Mouse (Mus musculus) heart, embryonic 14.5 days (tissue): ENCODE measurements at regions not wholly inside any gene's neighbourhood (a gene's known extent, or its start where the extent isn't known, plus 50 kb on each side); places are given as distances from the start of the nearest gene placed in this dataset.
A peak's percentile ranks its signal among the peaks of the same experiment; 100 is the strongest.

Source experiments
- ATAC-seq: fragments of 200-750 bp; cut with Nextera tagmentation; 2 replicates; pipeline ENCODE4 v1.8.0; 2017; ENCODE audit warnings: low read depth, moderate TSS enrichment; ENCODE audit not compliant: insufficient number of reproducible peaks, insufficient read depth, low FRiP score
- H3K27ac ChIP-seq, 2 experiments: fragments of 200-500 bp in 1 of 2; fragments of 300-500 bp in 1 of 2; sonication (generic) in 1 of 2; replicated peaks in 1 of 2; 2 replicates each; pipeline ENCODE4 v1.5.1; 2012 to 2014; ENCODE audit warnings: low read depth in 2 of 2, low read length in 2 of 2, control low read depth in 1 of 2, mild to moderate bottlenecking in 1 of 2, mixed read lengths in 1 of 2; ENCODE audit not compliant: control insufficient read depth in 1 of 2, insufficient read depth in 1 of 2
- H3K27me3 ChIP-seq: fragments of 300-500 bp; sonication (generic); 2 replicates; pipeline ENCODE4 v1.6.1; 2014; ENCODE audit warnings: mild to moderate bottlenecking, low read length, control low read depth; ENCODE audit not compliant: control insufficient read depth, insufficient read depth
- H3K36me3 ChIP-seq: fragments of 300-500 bp; sonication (generic); 2 replicates; pipeline ENCODE4 v1.6.1; 2014; ENCODE audit warnings: mild to moderate bottlenecking, control low read depth, low read length, mixed read lengths; ENCODE audit not compliant: control insufficient read depth, insufficient read depth
- H3K4me1 ChIP-seq, 2 experiments: fragments of 200-500 bp in 1 of 2; fragments of 300-500 bp in 1 of 2; sonication (generic) in 1 of 2; 2 replicates each; pipeline ENCODE4 v1.6.1; 2012 to 2014; ENCODE audit warnings: low read length in 2 of 2, control low read depth in 1 of 2, mixed read lengths in 1 of 2; ENCODE audit not compliant: control insufficient read depth in 2 of 2, insufficient read depth in 2 of 2
- H3K4me2 ChIP-seq: fragments of 300-500 bp; sonication (generic); 2 replicates; pipeline ENCODE4 v1.6.1; 2014; ENCODE audit warnings: mild to moderate bottlenecking, low read length
- H3K4me3 ChIP-seq, 2 experiments: fragments of 200-500 bp in 1 of 2; fragments of 300-500 bp in 1 of 2; sonication (generic) in 1 of 2; 2 replicates each; pipeline ENCODE4 v1.5.1; 2012 to 2014; ENCODE audit warnings: low read length in 2 of 2, mild to moderate bottlenecking in 2 of 2, control low read depth in 1 of 2, low read depth in 1 of 2, moderate library complexity in 1 of 2; ENCODE audit not compliant: control insufficient read depth in 1 of 2, insufficient read depth in 1 of 2
- H3K9ac ChIP-seq: fragments of 300-500 bp; sonication (generic); 2 replicates; pipeline ENCODE4 v1.6.1; 2014; ENCODE audit warnings: mild to moderate bottlenecking, low read length
- H3K9me3 ChIP-seq: fragments of 300-500 bp; sonication (generic); 2 replicates; pipeline ENCODE4 v1.6.1; 2016; ENCODE audit warnings: low read length, control low read depth; ENCODE audit not compliant: control insufficient read depth
- WGBS: fragments of 180-500 bp; shearing (Covaris S2); extraction: QIAGEN DNeasy Blood & Tissue Kit; methylation state at CpG from one replicate; pipeline ENCODE4 v1.1.7; 2014; 5-methylcytosine and 5-hydroxymethylcytosine counted together

GRCm38 (mm10) chr6:50991528-50992125, 337.4 kb upstream of the Npvf start:
- Histone ChIP-seq H3K9me3 (no peaks in the 10 kb centered on the region), H3K27me3 (no peaks in the 10 kb centered on the region), H3K9ac (no peak overlapping the region; the same call in 1 of the 2 replicates), H3K36me3 (no peaks in the 10 kb centered on the region), H3K4me2 (no peak overlapping the region), H3K4me1 (peaks cover 4 to 15% of the 10 kb centered on the region in 2 experiments), H3K27ac (peak overlapping the region; percentile 67 to 80), H3K4me3 (no peak overlapping the region)
- no peak; the same call in 1 of the 2 replicates for ATAC-seq
- 37% methylated on average over 8 of the region's 8 CpGs for WGBS

- no peak for ATAC-seq
- no peaks in the 10 kb centered on the region for H3K9me3 ChIP-seq
- no peak overlapping the region for H3K9ac ChIP-seq
- 79% methylated on average over 6 of the region's 6 CpGs for WGBS
- peaks cover 4 to 15% of the 10 kb centered on the region in 2 experiments for H3K4me1 ChIP-seq
- H3K27ac ChIP-seq: no peak overlapping the region
- no peak overlapping the region for H3K4me2 ChIP-seq
- no peaks in the 10 kb centered on the region for H3K36me3 ChIP-seq
- H3K27me3 ChIP-seq: no peaks in the 10 kb centered on the region
- no peak overlapping the region for H3K4me3 ChIP-seq
These were observed 339.7 kb upstream of the Npvf start for GRCm38 (mm10) chr6:50993952-50994351.

GRCm38 (mm10) chr6:51002713-51003112, 348.5 kb upstream of the Npvf start:
- no peak overlapping the region for H3K4me3 ChIP-seq
- H3K4me2 ChIP-seq: no peak overlapping the region
- no peaks in the 10 kb centered on the region for H3K36me3 ChIP-seq

GRCm38 (mm10) chr6:51006074-51006591, 351.9 kb upstream of the Npvf start:
- WGBS: 73% methylated on average over 11 of the region's 11 CpGs
- H3K27me3 ChIP-seq: no peaks in the 10 kb centered on the region
- H3K9ac ChIP-seq: no peak overlapping the region
- no peak overlapping the region for H3K4me3 ChIP-seq
- ATAC-seq: no peak
- H3K27ac ChIP-seq: no peak overlapping the region
- H3K4me1 ChIP-seq: peaks cover 0 to 4% of the 10 kb centered on the region in 2 experiments; a peak in 1 of 4 replicates
- H3K9me3 ChIP-seq: no peaks in the 10 kb centered on the region
- H3K4me2 ChIP-seq: no peak overlapping the region
- H3K36me3 ChIP-seq: no peaks in the 10 kb centered on the region

More at GRCm38 (mm10) chr6:51002713-51003112, 348.5 kb upstream of the Npvf start:
- Histone ChIP-seq H3K4me1 (peaks cover 0 to 4% of the 10 kb centered on the region in 2 experiments; a peak in 1 of 4 replicates), H3K9ac (no peak overlapping the region), H3K27ac (no peak overlapping the region), H3K9me3 (no peaks in the 10 kb centered on the region), H3K27me3 (no peaks in the 10 kb centered on the region)
- no peak for ATAC-seq
- 78% methylated on average over 7 of the region's 7 CpGs for WGBS

- no peaks in the 10 kb centered on the region for H3K27me3 ChIP-seq
- 74% methylated on average over 14 of the region's 14 CpGs for WGBS
- H3K9ac ChIP-seq: no peak overlapping the region
- no peak overlapping the region for H3K4me2 ChIP-seq
- no peaks in the 10 kb centered on the region for H3K36me3 ChIP-seq
- peaks cover 10 to 11% of the 10 kb centered on the region in 2 experiments for H3K4me1 ChIP-seq
- H3K27ac ChIP-seq: no peak overlapping the region
- H3K4me3 ChIP-seq: no peak overlapping the region
- ATAC-seq: no peak
- no peaks in the 10 kb centered on the region for H3K9me3 ChIP-seq
These were observed 355.5 kb upstream of the Npvf start for GRCm38 (mm10) chr6:51009526-51010340.

- H3K36me3 ChIP-seq: no peaks in the 10 kb centered on the region
- no peaks in the 10 kb centered on the region for H3K27me3 ChIP-seq
- no peak for ATAC-seq
- no peak overlapping the region for H3K4me2 ChIP-seq
- no peaks in the 10 kb centered on the region for H3K9me3 ChIP-seq
- 83% methylated on average over 1 of the region's 1 CpGs for WGBS
- H3K4me3 ChIP-seq: no peak overlapping the region
- H3K4me1 ChIP-seq: peaks cover 8 to 11% of the 10 kb centered on the region in 2 experiments
- H3K27ac ChIP-seq: no peak overlapping the region
- no peak overlapping the region for H3K9ac ChIP-seq
These were observed 356.3 kb upstream of the Npvf start for GRCm38 (mm10) chr6:51010536-51010935.

- Histone ChIP-seq H3K4me2 (no peak overlapping the region), H3K4me3 (no peak overlapping the region), H3K9me3 (no peaks in the 10 kb centered on the region), H3K36me3 (no peaks in the 10 kb centered on the region), H3K9ac (no peak overlapping the region), H3K27ac (no peak overlapping the region), H3K27me3 (no peaks in the 10 kb centered on the region), H3K4me1 (peaks cover 8 to 11% of the 10 kb centered on the region in 2 experiments)
- no peak for ATAC-seq
- 63% methylated on average over 15 of the region's 15 CpGs for WGBS
These were observed 358.0 kb upstream of the Npvf start for GRCm38 (mm10) chr6:51012086-51012830.
